Comparison of ENCODE assay signal across 16 mouse cellular contexts in genomic region chr4:151804208-151804607, GRCm38 (mm10).
"Had no signal": no experiment of that assay in that cellular context is flagged by ENCODE, and none has a peak within 500 bp of the region (broad histone marks: within the 10 kb centered on the region; RNA-seq: fewer than 3 reads in every experiment).

No protein-coding gene starts in this region.

- H3K27me3 ChIP-seq: limb, embryonic 12.5 days; midbrain, embryonic 12.5 days; neural tube, embryonic 13.5 days had no signal

- DNase-seq: kidney, adult 18-20 months; kidney, postnatal 10 days; kidney, postnatal 4 days; liver; lung, embryonic 14.5 days; retina, postnatal 1 day; right cerebral cortex, postnatal 4 days; spleen, adult 18-20 months; thymus, adult 18-20 months; thymus, postnatal 14 days had no signal

- ATAC-seq: midbrain, embryonic 16.5 days had no signal

- H3K27ac ChIP-seq: layer of hippocampus, adult 2 months; limb, embryonic 12.5 days; macrophage; midbrain, embryonic 12.5 days; neural tube, embryonic 13.5 days had no signal

- H3K9me3 ChIP-seq: limb, embryonic 12.5 days; midbrain, embryonic 12.5 days; neural tube, embryonic 13.5 days had no signal

- H3K9ac ChIP-seq: limb, embryonic 12.5 days; lung, embryonic 14.5 days; midbrain, embryonic 12.5 days; neural tube, embryonic 13.5 days had no signal

- H3K4me2 ChIP-seq: limb, embryonic 12.5 days; lung, embryonic 14.5 days; midbrain, embryonic 12.5 days; neural tube, embryonic 13.5 days had no signal

- H3K4me3 ChIP-seq: layer of hippocampus, adult 2 months; limb, embryonic 12.5 days; midbrain, embryonic 12.5 days; neural tube, embryonic 13.5 days had no signal

- H3K36me3 ChIP-seq: limb, embryonic 12.5 days; midbrain, embryonic 12.5 days; neural tube, embryonic 13.5 days had no signal
